Mouse (Mus musculus) neural tube, embryonic 12.5 days (tissue): ENCODE measurements around the gene Spef2. TPM values are rescaled to one million over a fixed set of nuclear protein-coding genes. Genes with fewer than 3 reads are reported as not detected.
"Not testable (repeated sequence)": the region's sequence is repeated elsewhere in the genome, so short reads cannot be mapped to it uniquely, and the experiment has no call there.

Experiments used
- ATAC-seq: fragments of 200-750 bp; cut with Nextera tagmentation; 2 replicates; pipeline ENCODE4 v1.8.0; 2017; ENCODE audit warnings: low read depth, mild to moderate bottlenecking, moderate TSS enrichment, moderate library complexity; ENCODE audit not compliant: low FRiP score
- H3K27ac ChIP-seq: fragments of 300-500 bp; sonication (generic); 2 replicates; pipeline ENCODE4 v1.5.1; 2016
- H3K27me3 ChIP-seq: fragments of 300-500 bp; sonication (generic); replicated peaks from 2 replicates; pipeline ENCODE4 v1.6.1; 2016; ENCODE audit warnings: mild to moderate bottlenecking
- H3K36me3 ChIP-seq: fragments of 300-500 bp; sonication (generic); 2 replicates; pipeline ENCODE4 v1.6.1; 2016; ENCODE audit warnings: mild to moderate bottlenecking
- H3K4me1 ChIP-seq: fragments of 300-500 bp; sonication (generic); 2 replicates; pipeline ENCODE4 v1.6.1; 2016
- H3K4me2 ChIP-seq: fragments of 300-500 bp; sonication (generic); replicated peaks from 2 replicates; pipeline ENCODE4 v1.6.1; 2016; ENCODE audit warnings: mild to moderate bottlenecking
- H3K4me3 ChIP-seq: fragments of 300-500 bp; sonication (generic); 2 replicates; pipeline ENCODE4 v1.5.1; 2016
- H3K9ac ChIP-seq: fragments of 300-500 bp; sonication (generic); 2 replicates; pipeline ENCODE4 v1.6.1; 2016; ENCODE audit warnings: mild to moderate bottlenecking
- H3K9me3 ChIP-seq: fragments of 300-500 bp; sonication (generic); 2 replicates; pipeline ENCODE4 v1.6.1; 2016; ENCODE audit warnings: mild to moderate bottlenecking
- WGBS: fragments of 180-500 bp; shearing (Covaris S2); methylation state at CpG from one replicate; pipeline ENCODE4 v1.1.7; 2016; 5-methylcytosine and 5-hydroxymethylcytosine counted together
- polyA plus RNA-seq: library from polyadenylated mRNA; unstranded; fragments of >200 nt; fragmentation: Nextera tagmentation; extraction: Ambion mirVana; gene quantifications from 2 replicates; pipeline ENCODE4 v1.2.1, GENCODE M21; 2016

Gene Spef2
- polyA plus RNA-seq, 1 experiment from 2014 or later: 0.30 TPM

- Histone ChIP-seq H3K27ac (no peak overlapping the region), H3K4me2 (no peak overlapping the region), H3K4me1 (no peaks in the 10 kb centered on the region), H3K4me3 (no peak overlapping the region), H3K27me3 (no peaks in the 10 kb centered on the region), H3K9ac (no peak overlapping the region), H3K9me3 (no peaks in the 10 kb centered on the region), H3K36me3 (no peaks in the 10 kb centered on the region)
- ATAC-seq: no peak
- 87% methylated on average over 3 of the region's 3 CpGs for WGBS
These were observed 35.0 kb downstream of the Spef2 start for GRCm38 (mm10) chr15:9713707-9714106.

- 87% methylated on average over 2 of the region's 2 CpGs for WGBS
- H3K4me3 ChIP-seq: no peak overlapping the region
- H3K36me3 ChIP-seq: no peaks in the 10 kb centered on the region
- no peaks in the 10 kb centered on the region for H3K4me1 ChIP-seq
- no peaks in the 10 kb centered on the region for H3K27me3 ChIP-seq
- ATAC-seq: no peak
- H3K9ac ChIP-seq: no peak overlapping the region
- no peaks in the 10 kb centered on the region for H3K9me3 ChIP-seq
- H3K4me2 ChIP-seq: no peak overlapping the region
- no peak overlapping the region for H3K27ac ChIP-seq
These were observed 38.3 kb downstream of the Spef2 start for GRCm38 (mm10) chr15:9710330-9710729.

GRCm38 (mm10) chr15:9705830-9706450, 42.7 kb downstream of the Spef2 start:
- no peak for ATAC-seq
- H3K27ac ChIP-seq: no peak overlapping the region
- no peak overlapping the region for H3K9ac ChIP-seq
- H3K4me3 ChIP-seq: no peak overlapping the region
- 83% methylated on average over 2 of the region's 2 CpGs for WGBS
- no peak overlapping the region for H3K4me2 ChIP-seq
- H3K36me3 ChIP-seq: no peaks in the 10 kb centered on the region
- no peaks in the 10 kb centered on the region for H3K27me3 ChIP-seq
- H3K4me1 ChIP-seq: no peaks in the 10 kb centered on the region
- H3K9me3 ChIP-seq: no peaks in the 10 kb centered on the region

GRCm38 (mm10) chr15:9701845-9702244, 46.8 kb downstream of the Spef2 start:
- no peak overlapping the region for H3K4me3 ChIP-seq
- no peak overlapping the region for H3K4me2 ChIP-seq
- H3K27me3 ChIP-seq: no peaks in the 10 kb centered on the region
- no peaks in the 10 kb centered on the region for H3K4me1 ChIP-seq
- no peak overlapping the region for H3K9ac ChIP-seq
- ATAC-seq: no peak
- no peak overlapping the region for H3K27ac ChIP-seq
- no peaks in the 10 kb centered on the region for H3K9me3 ChIP-seq
- no peaks in the 10 kb centered on the region for H3K36me3 ChIP-seq

DNA sequence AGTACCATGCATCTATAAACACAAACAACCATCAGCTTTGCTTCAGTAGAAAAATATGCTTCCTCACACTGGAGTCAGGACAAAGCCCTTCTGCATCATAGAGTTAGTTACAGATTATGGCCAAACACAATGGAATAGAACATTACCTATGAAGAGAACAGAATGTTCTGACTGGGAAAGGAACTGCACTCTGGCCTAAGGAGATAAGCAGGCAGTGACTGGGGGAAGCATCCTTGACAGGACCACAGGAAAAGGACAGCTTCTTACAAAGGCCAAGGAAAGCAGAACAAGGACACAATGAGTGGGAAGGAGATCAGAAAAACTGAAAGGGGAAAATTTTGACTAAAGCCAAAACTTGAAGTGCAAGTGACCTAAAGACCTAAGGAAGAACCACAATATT, 56.9 kb downstream of the Spef2 start:
- Histone ChIP-seq H3K27ac (no peak overlapping the region), H3K9ac (no peak overlapping the region), H3K4me1 (no peaks in the 10 kb centered on the region), H3K4me2 (no peak overlapping the region), H3K27me3 (no peaks in the 10 kb centered on the region), H3K36me3 (no peaks in the 10 kb centered on the region), H3K4me3 (no peak overlapping the region), H3K9me3 (no peaks in the 10 kb centered on the region)
- no peak for ATAC-seq

DNA sequence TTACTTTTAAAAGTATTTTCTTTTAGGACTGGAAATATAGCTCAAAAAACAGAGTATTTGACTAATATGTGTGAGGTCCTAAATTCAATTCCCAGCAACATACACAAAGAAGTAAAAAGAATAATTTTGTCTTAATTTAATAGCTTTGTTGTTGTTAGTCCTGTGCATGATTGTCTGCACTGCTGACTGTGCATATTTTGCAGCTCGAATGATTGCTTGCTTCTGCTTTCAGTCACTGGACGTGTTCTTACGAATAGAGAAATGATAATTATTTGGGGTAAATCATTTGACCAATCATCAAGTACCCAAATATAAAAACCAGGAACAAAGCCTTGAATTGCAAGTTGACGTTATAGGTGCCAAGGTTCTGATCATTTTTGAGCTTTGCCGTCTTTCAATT, 57.8 kb downstream of the Spef2 start:
- Histone ChIP-seq H3K9ac (no peak overlapping the region), H3K9me3 (no peaks in the 10 kb centered on the region), H3K4me3 (no peak overlapping the region), H3K36me3 (no peaks in the 10 kb centered on the region), H3K4me1 (no peaks in the 10 kb centered on the region), H3K27ac (no peak overlapping the region), H3K27me3 (no peaks in the 10 kb centered on the region), H3K4me2 (no peak overlapping the region)
- 96% methylated on average over 5 of the region's 5 CpGs for WGBS
- no peak for ATAC-seq

- WGBS: 72% methylated on average over 1 of the region's 1 CpGs
- no peak for ATAC-seq
These were observed 58.2 kb downstream of the Spef2 start for GRCm38 (mm10) chr15:9690436-9690835.

GRCm38 (mm10) chr15:9683485-9683884, 65.2 kb downstream of the Spef2 start:
- no peak overlapping the region for H3K4me2 ChIP-seq
- no peaks in the 10 kb centered on the region for H3K27me3 ChIP-seq
- H3K9ac ChIP-seq: no peak overlapping the region
- H3K9me3 ChIP-seq: no peaks in the 10 kb centered on the region
- 89% methylated on average over 4 of the region's 4 CpGs for WGBS
- no peaks in the 10 kb centered on the region for H3K36me3 ChIP-seq
- H3K27ac ChIP-seq: no peak overlapping the region
- ATAC-seq: no peak
- no peaks in the 10 kb centered on the region for H3K4me1 ChIP-seq
- H3K4me3 ChIP-seq: no peak overlapping the region

More at GRCm38 (mm10) chr15:9690436-9690835, 58.2 kb downstream of the Spef2 start:
- Histone ChIP-seq H3K4me3 (no peak overlapping the region), H3K27me3 (no peaks in the 10 kb centered on the region), H3K36me3 (no peaks in the 10 kb centered on the region), H3K4me1 (no peaks in the 10 kb centered on the region), H3K27ac (no peak overlapping the region), H3K4me2 (no peak overlapping the region), H3K9me3 (no peaks in the 10 kb centered on the region), H3K9ac (no peak overlapping the region)

GRCm38 (mm10) chr15:9677343-9678036, 71.2 kb downstream of the Spef2 start:
- H3K4me3 ChIP-seq: no peak overlapping the region
- H3K36me3 ChIP-seq: no peaks in the 10 kb centered on the region
- 78% methylated on average over 9 of the region's 9 CpGs for WGBS
- no peaks in the 10 kb centered on the region for H3K27me3 ChIP-seq
- H3K27ac ChIP-seq: no peak overlapping the region
- H3K4me2 ChIP-seq: no peak overlapping the region
- no peaks in the 10 kb centered on the region for H3K9me3 ChIP-seq
- H3K4me1 ChIP-seq: no peaks in the 10 kb centered on the region
- no peak for ATAC-seq
- no peak overlapping the region for H3K9ac ChIP-seq

DNA sequence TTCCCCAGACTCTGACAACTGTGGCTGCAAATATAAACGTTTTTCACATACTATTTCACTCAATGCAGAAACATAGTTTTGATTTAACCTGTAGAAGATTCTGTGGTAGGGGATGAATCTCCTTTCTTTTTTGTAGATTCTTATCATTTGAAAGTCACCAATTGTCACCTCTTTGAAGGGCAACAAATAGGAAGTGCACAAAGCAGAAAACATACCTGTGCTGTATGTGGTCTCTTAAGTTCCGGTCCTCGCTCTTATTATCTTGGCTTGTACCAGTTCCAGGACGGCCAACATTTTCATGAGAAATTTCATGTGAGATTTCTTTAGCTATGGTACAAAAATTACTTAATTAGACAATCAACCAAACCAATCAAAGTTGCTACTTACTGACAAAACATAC, 80.1 kb downstream of the Spef2 start:
- Histone ChIP-seq H3K4me3 (no peak overlapping the region), H3K4me2 (no peak overlapping the region), H3K9ac (no peak overlapping the region), H3K27ac (no peak overlapping the region), H3K4me1 (no peaks in the 10 kb centered on the region), H3K27me3 (no peaks in the 10 kb centered on the region), H3K36me3 (no peaks in the 10 kb centered on the region), H3K9me3 (no peaks in the 10 kb centered on the region)
- ATAC-seq: no peak
- 94% methylated on average over 4 of the region's 4 CpGs for WGBS

- H3K27ac ChIP-seq, ATAC-seq, H3K9me3 ChIP-seq, H3K4me1 ChIP-seq, H3K27me3 ChIP-seq, H3K36me3 ChIP-seq, H3K4me2 ChIP-seq, H3K4me3 ChIP-seq, H3K9ac ChIP-seq: not testable (repeated sequence)
- 96% methylated on average over 2 of the region's 2 CpGs for WGBS
These were observed 83.7 kb downstream of the Spef2 start for GRCm38 (mm10) chr15:9664948-9665347.

DNA sequence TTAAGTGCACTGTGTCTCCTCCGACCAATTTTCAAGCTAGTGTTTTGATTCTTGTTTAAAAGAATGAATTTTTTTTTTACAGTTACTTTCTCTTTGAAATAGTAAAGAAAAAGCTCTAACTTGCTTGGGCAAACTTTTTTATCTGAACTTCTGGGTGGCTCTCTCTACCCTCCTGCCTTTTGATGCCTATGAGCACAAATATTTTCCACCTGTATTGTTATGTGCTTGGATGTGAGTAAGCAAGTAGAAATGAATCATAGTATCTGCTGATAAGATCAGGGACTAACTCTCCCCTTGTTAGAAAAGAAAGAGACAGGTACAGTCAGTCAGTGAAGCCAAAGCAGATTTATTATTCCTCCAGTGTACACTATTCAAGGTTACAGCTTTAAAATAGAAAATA, 87.5 kb downstream of the Spef2 start:
- Histone ChIP-seq H3K4me2 (no peak overlapping the region), H3K36me3 (no peaks in the 10 kb centered on the region), H3K27ac (no peak overlapping the region), H3K27me3 (no peaks in the 10 kb centered on the region), H3K9me3 (no peaks in the 10 kb centered on the region), H3K4me1 (no peaks in the 10 kb centered on the region), H3K4me3 (no peak overlapping the region), H3K9ac (no peak overlapping the region)
- no peak for ATAC-seq
- WGBS: 80% methylated on average over 1 of the region's 1 CpGs

GRCm38 (mm10) chr15:9634471-9634870, 114.2 kb downstream of the Spef2 start:
- Histone ChIP-seq H3K9ac (no peak overlapping the region), H3K27ac (no peak overlapping the region), H3K36me3 (no peaks in the 10 kb centered on the region), H3K4me2 (no peak overlapping the region), H3K27me3 (no peaks in the 10 kb centered on the region), H3K4me1 (no peaks in the 10 kb centered on the region), H3K9me3 (no peaks in the 10 kb centered on the region), H3K4me3 (no peak overlapping the region)
- no peak for ATAC-seq
- 87% methylated on average over 12 of the region's 12 CpGs for WGBS
